Mouse (Mus musculus) limb, embryonic 11.5 days (tissue): ENCODE data around the gene Pigk. TPM values are rescaled to one million over a fixed set of nuclear protein-coding genes. Genes with fewer than 3 reads are reported as not detected.

Source experiments
- ATAC-seq: fragments of 200-750 bp; cut with Nextera tagmentation; 2 replicates; pipeline ENCODE4 v1.8.0; 2017; ENCODE audit warnings: low read depth; ENCODE audit not compliant: insufficient number of reproducible peaks, low FRiP score, low TSS enrichment
- DNase-seq: peaks from one replicate; pipeline ENCODE4 v3.0.0-alpha.2; 2015; ENCODE audit warnings: low spot score
- H3K27ac ChIP-seq: fragments of 300-500 bp; sonication (generic); replicated peaks from 2 replicates; pipeline ENCODE4 v1.5.1; 2014; ENCODE audit warnings: low read depth, mild to moderate bottlenecking, low read length
- H3K27me3 ChIP-seq: fragments of 300-500 bp; sonication (generic); 2 replicates; pipeline ENCODE4 v1.6.1; 2014; ENCODE audit warnings: mild to moderate bottlenecking, low read length, mixed read lengths; ENCODE audit not compliant: control insufficient read depth, insufficient read depth
- H3K36me3 ChIP-seq: fragments of 300-500 bp; sonication (generic); 2 replicates; pipeline ENCODE4 v1.6.1; 2014; ENCODE audit warnings: mild to moderate bottlenecking, low read length, moderate library complexity, mixed read lengths; ENCODE audit not compliant: control insufficient read depth, insufficient read depth
- H3K4me1 ChIP-seq: fragments of 300-500 bp; sonication (generic); 2 replicates; pipeline ENCODE4 v1.6.1; 2014; ENCODE audit warnings: low read length, mixed read lengths; ENCODE audit not compliant: control insufficient read depth, insufficient read depth
- H3K4me2 ChIP-seq: fragments of 300-500 bp; sonication (generic); 2 replicates; pipeline ENCODE4 v1.6.1; 2014; ENCODE audit warnings: low read depth, mild to moderate bottlenecking, moderate library complexity; ENCODE audit not compliant: severe bottlenecking
- H3K4me3 ChIP-seq: fragments of 300-500 bp; sonication (generic); 2 replicates; pipeline ENCODE4 v1.5.1; 2014; ENCODE audit warnings: low read depth, low read length
- H3K9ac ChIP-seq: fragments of 300-500 bp; sonication (generic); 2 replicates; pipeline ENCODE4 v1.6.1; 2014; ENCODE audit warnings: mild to moderate bottlenecking, low read length
- H3K9me3 ChIP-seq: fragments of 300-500 bp; sonication (generic); 2 replicates; pipeline ENCODE4 v1.6.1; 2016; ENCODE audit warnings: low read length; ENCODE audit not compliant: control insufficient read depth
- WGBS: fragments of 180-500 bp; shearing (Covaris S2); extraction: QIAGEN DNeasy Blood & Tissue Kit; methylation state at CpG from one replicate; pipeline ENCODE4 v1.1.7; 2014; 5-methylcytosine and 5-hydroxymethylcytosine counted together
- polyA plus RNA-seq: library from polyadenylated mRNA; unstranded; fragments of >200 nt; fragmentation: Nextera tagmentation; extraction: Ambion mirVana; gene quantifications from 2 replicates; pipeline ENCODE4 v1.2.1, GENCODE M21; 2014

Pigk gene
- polyA plus RNA-seq, 1 experiment from 2014 or later: 45.3 TPM

DNA sequence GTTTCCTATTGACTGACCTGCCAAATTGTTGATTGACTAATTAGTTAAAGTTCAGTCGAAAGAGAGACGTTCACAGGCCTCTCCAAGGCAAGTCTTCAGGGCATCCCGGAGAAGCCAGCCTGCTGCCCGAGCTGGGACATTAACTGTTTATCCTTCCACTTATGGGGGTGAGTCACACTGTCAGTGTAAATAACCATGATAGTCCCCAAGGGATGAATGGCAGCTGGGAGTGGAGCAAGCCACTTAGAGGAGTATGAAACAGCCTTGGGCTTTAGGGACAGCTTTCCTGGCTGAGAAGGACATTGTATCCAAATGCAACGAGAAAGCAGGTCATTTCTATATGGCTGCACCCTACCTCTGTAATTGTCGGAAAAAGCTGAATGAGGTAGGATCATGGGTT, 158.7 kb downstream of the Pigk start:
- no peak overlapping the region for H3K9ac ChIP-seq
- no peaks in the 10 kb centered on the region for H3K27me3 ChIP-seq
- no peak overlapping the region for H3K4me2 ChIP-seq
- no peaks in the 10 kb centered on the region for H3K4me1 ChIP-seq
- no peak for ATAC-seq
- H3K36me3 ChIP-seq: no peaks in the 10 kb centered on the region
- no peaks in the 10 kb centered on the region for H3K9me3 ChIP-seq
- H3K4me3 ChIP-seq: no peak overlapping the region
- H3K27ac ChIP-seq: no peak overlapping the region
- WGBS: 72% methylated on average over 6 of the region's 6 CpGs
- DNase-seq: no peak

DNA sequence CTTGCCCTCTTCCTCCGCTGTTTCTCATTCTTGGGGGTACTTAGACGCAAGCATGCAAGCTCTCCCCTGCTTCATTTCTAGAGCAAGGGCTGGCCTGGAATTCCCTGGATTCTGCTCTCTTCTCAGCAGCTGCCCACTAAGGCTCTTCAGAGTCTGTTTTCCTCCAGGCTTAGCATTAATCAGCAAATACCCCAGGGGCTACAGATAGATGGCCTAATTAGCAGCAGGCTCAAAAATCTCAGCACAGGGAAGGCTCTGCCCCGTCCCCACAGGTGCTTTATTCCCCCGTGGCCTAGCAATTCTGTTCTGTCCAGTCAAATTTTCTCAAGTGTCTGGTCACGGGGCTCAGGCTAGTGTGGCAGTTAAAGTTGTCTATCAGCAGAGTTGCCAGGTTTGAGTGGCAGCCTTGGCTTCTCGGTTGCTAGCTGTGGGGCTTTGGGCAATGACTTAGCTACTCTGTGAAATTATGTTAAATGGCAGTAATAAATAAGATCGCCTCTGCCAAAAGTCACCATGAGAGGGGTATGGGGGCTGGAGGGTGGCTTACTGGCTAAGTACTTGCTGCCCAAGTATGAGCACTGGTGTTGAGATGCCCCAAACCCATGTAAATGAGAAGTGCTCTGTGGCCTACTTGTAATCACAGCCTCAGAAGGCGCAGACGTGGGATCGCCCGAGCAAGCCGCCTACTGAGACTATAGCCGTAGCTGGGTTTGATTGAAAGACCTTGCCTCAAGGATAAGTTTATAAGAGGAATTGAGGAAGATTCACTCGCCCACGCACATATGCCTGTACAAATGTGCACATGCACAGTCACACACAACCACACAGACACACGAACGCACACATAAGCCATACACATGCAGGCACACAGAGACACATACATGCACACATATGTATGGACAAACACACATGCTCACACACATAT, 160.8 kb downstream of the Pigk start:
- 82% methylated on average over 17 of the region's 17 CpGs for WGBS
- Histone ChIP-seq H3K9me3 (no peaks in the 10 kb centered on the region), H3K4me3 (no peak overlapping the region), H3K4me1 (no peaks in the 10 kb centered on the region), H3K27ac (no peak overlapping the region), H3K27me3 (no peaks in the 10 kb centered on the region), H3K9ac (no peak overlapping the region), H3K36me3 (no peaks in the 10 kb centered on the region), H3K4me2 (no peak overlapping the region)
- ATAC-seq (no peak), DNase-seq (no peak)

DNA sequence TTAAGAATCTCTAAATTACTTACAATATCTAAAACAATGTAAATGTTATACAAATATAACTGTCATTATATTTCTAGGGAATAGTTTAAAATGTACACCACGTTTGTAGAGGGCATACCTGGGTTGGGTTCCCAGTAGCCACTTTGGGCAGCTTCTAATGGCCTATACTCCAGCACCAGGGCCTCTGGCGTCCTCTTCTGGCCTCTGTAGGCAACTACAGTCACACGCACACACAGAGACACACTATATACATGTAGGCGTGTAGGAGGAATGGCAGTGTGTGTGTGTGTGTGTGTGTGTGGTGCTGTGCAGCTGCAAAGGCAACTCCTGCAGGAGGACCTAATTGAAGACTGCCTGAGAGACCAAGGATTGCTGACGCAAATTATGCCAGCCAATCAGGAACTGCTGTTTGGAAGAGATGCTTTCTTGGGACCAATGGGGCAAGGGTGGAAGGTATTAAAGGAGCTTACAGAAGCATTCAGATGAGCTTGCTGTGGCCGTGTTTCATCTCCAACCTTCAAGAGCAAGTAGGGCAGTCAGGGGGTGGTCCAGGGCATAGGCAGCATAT, 161.9 kb downstream of the Pigk start:
- Histone ChIP-seq H3K4me1 (no peaks in the 10 kb centered on the region), H3K27me3 (no peaks in the 10 kb centered on the region), H3K9ac (no peak overlapping the region), H3K4me3 (no peak overlapping the region), H3K36me3 (no peaks in the 10 kb centered on the region), H3K27ac (no peak overlapping the region), H3K4me2 (no peak overlapping the region; the same call in 1 of the 2 replicates), H3K9me3 (no peaks in the 10 kb centered on the region)
- no peak for ATAC-seq
- 83% methylated on average over 6 of the region's 6 CpGs for WGBS
- DNase-seq: no peak

DNA sequence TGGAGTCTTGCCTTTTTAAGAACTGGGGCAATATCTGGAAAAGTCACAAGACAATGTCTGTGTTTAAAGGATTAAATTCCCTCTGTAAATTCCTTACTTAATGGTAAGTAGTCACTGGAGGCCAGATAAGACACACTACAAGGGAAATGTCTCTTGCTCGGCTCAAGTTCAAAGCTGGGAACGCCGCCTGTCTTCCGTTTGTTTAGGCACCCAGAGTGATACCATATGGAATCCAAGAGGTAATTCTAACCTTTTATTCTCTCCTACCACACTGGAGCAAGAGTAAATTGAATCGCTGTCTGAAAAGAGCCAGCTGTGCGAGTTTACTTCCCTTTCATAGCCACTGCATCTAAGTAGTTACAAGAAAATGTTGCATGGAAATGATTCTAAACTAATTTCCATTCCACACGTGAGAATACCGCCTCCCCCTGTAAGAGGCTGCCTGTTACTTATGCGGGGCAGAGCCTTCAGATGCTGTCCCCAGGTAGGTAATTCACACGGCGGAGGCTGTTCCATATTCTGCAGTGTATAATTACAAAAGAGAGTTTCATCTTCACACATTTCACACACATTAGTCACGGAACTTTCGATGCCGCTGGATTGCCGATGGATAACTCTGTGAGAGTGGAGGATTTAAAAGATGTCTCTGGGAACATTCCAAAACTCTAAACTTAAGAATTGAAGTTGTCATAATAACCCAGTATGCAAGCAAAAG, 166.4 kb downstream of the Pigk start:
- Histone ChIP-seq H3K4me2 (no peak overlapping the region), H3K9ac (no peak overlapping the region), H3K4me1 (no peaks in the 10 kb centered on the region), H3K36me3 (no peaks in the 10 kb centered on the region), H3K27ac (no peak overlapping the region), H3K4me3 (no peak overlapping the region), H3K9me3 (no peaks in the 10 kb centered on the region), H3K27me3 (no peaks in the 10 kb centered on the region)
- 53% methylated on average over 15 of the region's 15 CpGs for WGBS
- DNase-seq (no peak), ATAC-seq (no peak)

DNA sequence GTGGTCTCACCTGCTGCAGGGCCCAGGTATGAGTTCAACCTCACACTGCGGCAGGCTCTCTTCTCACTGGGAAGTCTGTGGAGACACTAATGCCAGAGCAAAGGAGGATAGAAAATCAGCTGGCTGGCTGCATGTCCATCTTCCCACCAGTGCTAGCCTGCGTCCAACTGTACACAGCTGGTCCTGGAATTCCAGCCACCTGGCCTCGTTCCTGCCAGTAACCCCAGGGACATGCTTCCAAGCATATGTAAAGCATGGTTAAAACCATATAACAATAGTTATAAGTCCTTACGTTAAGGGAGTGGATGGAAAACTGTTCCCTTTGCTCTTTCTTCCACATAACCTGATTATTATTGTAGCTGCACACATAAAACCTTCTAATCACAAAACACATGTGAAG, 167.8 kb downstream of the Pigk start:
- DNase-seq: no peak
- H3K36me3 ChIP-seq: no peaks in the 10 kb centered on the region
- H3K4me1 ChIP-seq: no peaks in the 10 kb centered on the region
- no peak overlapping the region for H3K27ac ChIP-seq
- no peaks in the 10 kb centered on the region for H3K27me3 ChIP-seq
- no peak overlapping the region for H3K9ac ChIP-seq
- H3K4me3 ChIP-seq: no peak overlapping the region
- WGBS: 73% methylated on average over 4 of the region's 4 CpGs
- no peaks in the 10 kb centered on the region for H3K9me3 ChIP-seq
- no peak overlapping the region for H3K4me2 ChIP-seq
- no peak for ATAC-seq

DNA sequence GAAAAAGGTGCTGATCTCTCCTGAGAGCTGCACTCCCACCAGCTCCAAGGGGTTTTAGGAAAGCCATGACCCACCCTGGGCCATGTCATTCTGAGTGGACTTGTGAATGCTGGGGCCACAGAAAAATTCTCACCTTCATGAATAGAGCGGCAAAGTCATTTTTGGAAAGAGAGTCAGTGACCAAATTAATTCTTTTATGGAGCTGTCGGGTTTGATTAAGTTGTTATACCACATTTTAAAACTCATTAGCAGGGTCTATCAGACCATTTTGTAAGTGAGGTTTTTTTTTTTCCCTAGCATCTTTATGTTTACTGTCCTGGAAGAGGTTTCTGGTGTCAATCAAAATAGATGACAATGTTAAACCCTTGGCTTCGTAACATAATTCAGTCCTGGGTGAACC, 169.7 kb downstream of the Pigk start:
- H3K9me3 ChIP-seq: no peaks in the 10 kb centered on the region
- no peak overlapping the region for H3K4me2 ChIP-seq
- no peak overlapping the region for H3K9ac ChIP-seq
- no peak overlapping the region for H3K27ac ChIP-seq
- DNase-seq (no peak), ATAC-seq (no peak)
- no peak overlapping the region for H3K4me3 ChIP-seq
- no peaks in the 10 kb centered on the region for H3K27me3 ChIP-seq
- 83% methylated on average over 3 of the region's 3 CpGs for WGBS
- H3K36me3 ChIP-seq: no peaks in the 10 kb centered on the region
- no peaks in the 10 kb centered on the region for H3K4me1 ChIP-seq

DNA sequence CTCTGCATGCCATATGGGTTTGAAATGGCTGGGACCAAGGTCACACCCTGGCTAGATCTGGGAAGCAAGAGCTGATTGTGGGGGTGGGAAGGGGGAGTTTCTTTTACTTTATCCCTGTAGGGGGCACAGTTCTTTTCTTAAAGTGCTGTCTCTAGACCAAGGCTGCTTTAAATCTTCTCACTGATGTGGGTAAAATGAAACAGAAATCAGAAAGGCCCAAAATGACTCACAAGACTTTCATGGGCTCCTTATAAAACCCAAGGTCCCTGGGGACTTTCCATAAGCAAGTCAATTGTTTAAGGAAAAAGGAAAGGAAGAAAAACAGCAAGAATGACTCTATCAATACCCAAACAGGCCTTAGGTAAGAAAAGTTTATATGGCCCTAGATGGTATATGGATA, 172.8 kb downstream of the Pigk start:
- Histone ChIP-seq H3K9ac (no peak overlapping the region), H3K36me3 (no peaks in the 10 kb centered on the region), H3K9me3 (no peaks in the 10 kb centered on the region), H3K27me3 (no peaks in the 10 kb centered on the region), H3K4me3 (no peak overlapping the region), H3K27ac (no peak overlapping the region), H3K4me2 (no peak overlapping the region), H3K4me1 (no peaks in the 10 kb centered on the region)
- DNase-seq (no peak), ATAC-seq (no peak)

DNA sequence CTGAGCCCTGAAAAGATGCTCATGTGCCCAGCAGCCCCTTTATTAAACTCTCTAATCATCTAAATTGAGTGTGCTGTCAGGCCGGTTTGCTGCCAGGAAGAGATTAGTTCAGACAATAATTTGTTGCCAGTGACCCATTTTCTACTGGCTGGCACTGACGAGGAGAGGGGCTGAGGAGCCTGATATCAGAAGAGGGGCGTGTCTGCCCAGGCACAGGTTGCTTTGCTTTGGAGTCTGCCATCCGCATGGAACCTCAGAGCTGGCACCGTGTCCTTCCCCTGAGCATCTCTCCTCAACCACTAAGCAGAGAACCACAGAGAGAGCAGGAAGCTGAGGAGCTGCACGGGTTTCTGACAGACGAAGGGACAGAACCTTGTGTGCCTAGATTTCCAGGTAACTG, 174.2 kb downstream of the Pigk start:
- Histone ChIP-seq H3K27me3 (no peaks in the 10 kb centered on the region), H3K9ac (no peak overlapping the region), H3K4me2 (no peak overlapping the region), H3K4me1 (no peaks in the 10 kb centered on the region), H3K4me3 (no peak overlapping the region), H3K27ac (no peak overlapping the region), H3K9me3 (no peaks in the 10 kb centered on the region), H3K36me3 (no peaks in the 10 kb centered on the region)
- WGBS: 76% methylated on average over 7 of the region's 7 CpGs
- DNase-seq: no peak
- no peak for ATAC-seq
